Mouse (Mus musculus) G1E (cell line): Measurements from ENCODE around the gene Krt80. TPM values are rescaled to one million over a fixed set of nuclear protein-coding genes. Genes with fewer than 3 reads are reported as not detected.

Experiments used
- ATAC-seq: 2 replicates; pipeline ENCODE4 v1.8.0; 2016; ENCODE audit warnings: mild to moderate bottlenecking; ENCODE audit not compliant: insufficient number of reproducible peaks, poor library complexity, low FRiP score, severe bottlenecking; ENCODE audit errors: extremely low read depth
- DNase-seq: peaks from one replicate; pipeline ENCODE4 v3.0.0; 2012; ENCODE audit warnings: low spot score
- H3K27me3 ChIP-seq: 2 replicates; pipeline ENCODE4 v1.6.1; 2012; ENCODE audit warnings: mild to moderate bottlenecking, low read length, inconsistent platforms; ENCODE audit not compliant: insufficient read depth
- H3K36me3 ChIP-seq: replicated peaks from 2 replicates; pipeline ENCODE3; 2012; ENCODE audit warnings: mild to moderate bottlenecking, inconsistent platforms
- H3K4me1 ChIP-seq: 2 replicates; pipeline ENCODE4 v1.6.1; 2012; ENCODE audit warnings: low read depth, low read length, inconsistent platforms, mixed read lengths; ENCODE audit not compliant: insufficient read depth
- H3K4me3 ChIP-seq: 2 replicates; pipeline ENCODE4 v1.5.1; 2012; ENCODE audit warnings: low read depth, mild to moderate bottlenecking, inconsistent platforms, low read length, moderate library complexity, mixed read lengths
- H3K9me3 ChIP-seq: replicated peaks from 2 replicates; pipeline ENCODE4 v1.6.1; 2012; ENCODE audit warnings: inconsistent platforms
- CTCF ChIP-seq: IDR thresholded peaks from 2 replicates; pipeline ENCODE4 v1.5.1; 2012; ENCODE audit warnings: low read depth, low read length, inconsistent platforms, mixed read lengths
- GATA1 ChIP-seq: IDR thresholded peaks from 2 replicates; pipeline ENCODE4 v1.6.1; 2012; ENCODE audit warnings: borderline replicate concordance, low read length, inconsistent platforms, mixed read lengths
- GATA2 ChIP-seq: IDR thresholded peaks from 2 replicates; pipeline ENCODE4 v1.6.1; 2012; ENCODE audit warnings: low read depth, low read length, inconsistent platforms, borderline replicate concordance
- POLR2AphosphoS5 ChIP-seq: IDR thresholded peaks from 2 replicates; pipeline ENCODE4 v1.6.1; 2012; ENCODE audit warnings: low read depth, low read length, inconsistent platforms; ENCODE audit not compliant: insufficient replicate concordance
- TAL1 ChIP-seq: conservative IDR thresholded peaks from 2 replicates; pipeline ENCODE4 v1.6.1; 2012; ENCODE audit warnings: low read depth, low read length, inconsistent platforms, mixed read lengths
- polyA plus RNA-seq: library from polyadenylated mRNA; stranded (reverse); fragments of >175 nt; gene quantifications from 2 replicates; pipeline ENCODE4 v1.2.3, GENCODE M21; 2012
- total RNA-seq, 2 experiments: library from RNA; stranded (forward) in 1 of 2; stranded (reverse) in 1 of 2; fragments of 200-1000 nt in 1 of 2; fragments of >200 nt in 1 of 2; fragmentation: Nextera tagmentation in 1 of 2; gene quantifications; 2 replicates each; pipeline ENCODE4 v1.2.3; 2014 to 2017

Gene Krt80
- total and polyA plus RNA-seq, 3 experiments: 0.11 TPM; not detected in 2

DNA sequence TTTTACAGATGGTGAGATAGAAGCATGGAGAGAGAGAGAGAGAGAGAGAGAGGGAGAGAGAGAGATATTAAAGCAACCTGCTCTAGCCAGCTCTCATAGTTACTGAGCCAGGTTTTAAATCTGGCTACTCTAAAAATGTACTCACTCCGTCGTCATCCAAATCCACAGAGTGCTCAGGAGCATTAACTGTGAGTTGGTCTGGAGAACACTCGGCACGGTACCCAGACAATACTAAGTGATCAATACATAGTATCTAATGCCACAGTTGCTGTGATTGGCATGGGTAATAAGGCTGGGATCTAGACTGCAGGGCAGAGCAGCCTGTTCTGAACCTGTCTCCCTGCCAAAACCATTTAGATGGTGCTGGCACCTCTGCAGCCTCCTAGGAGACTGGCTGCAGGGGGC, 14.6 kb downstream of the Krt80 start:
- Histone ChIP-seq H3K4me3 (no peak overlapping the region), H3K36me3 (no peaks in the 10 kb centered on the region), H3K9me3 (peaks cover 54% of the 10 kb centered on the region), H3K4me1 (no peaks in the 10 kb centered on the region), H3K27me3 (peaks cover 10% of the 10 kb centered on the region; the same call in 1 of the 2 replicates)
- TF ChIP-seq GATA2: no peak
- no peak for TF ChIP-seq TAL1
- TF ChIP-seq POLR2AphosphoS5: no peak
- no peak for TF ChIP-seq GATA1
- TF ChIP-seq CTCF: no peak
- DNase-seq (no peak), ATAC-seq (no peak)

DNA sequence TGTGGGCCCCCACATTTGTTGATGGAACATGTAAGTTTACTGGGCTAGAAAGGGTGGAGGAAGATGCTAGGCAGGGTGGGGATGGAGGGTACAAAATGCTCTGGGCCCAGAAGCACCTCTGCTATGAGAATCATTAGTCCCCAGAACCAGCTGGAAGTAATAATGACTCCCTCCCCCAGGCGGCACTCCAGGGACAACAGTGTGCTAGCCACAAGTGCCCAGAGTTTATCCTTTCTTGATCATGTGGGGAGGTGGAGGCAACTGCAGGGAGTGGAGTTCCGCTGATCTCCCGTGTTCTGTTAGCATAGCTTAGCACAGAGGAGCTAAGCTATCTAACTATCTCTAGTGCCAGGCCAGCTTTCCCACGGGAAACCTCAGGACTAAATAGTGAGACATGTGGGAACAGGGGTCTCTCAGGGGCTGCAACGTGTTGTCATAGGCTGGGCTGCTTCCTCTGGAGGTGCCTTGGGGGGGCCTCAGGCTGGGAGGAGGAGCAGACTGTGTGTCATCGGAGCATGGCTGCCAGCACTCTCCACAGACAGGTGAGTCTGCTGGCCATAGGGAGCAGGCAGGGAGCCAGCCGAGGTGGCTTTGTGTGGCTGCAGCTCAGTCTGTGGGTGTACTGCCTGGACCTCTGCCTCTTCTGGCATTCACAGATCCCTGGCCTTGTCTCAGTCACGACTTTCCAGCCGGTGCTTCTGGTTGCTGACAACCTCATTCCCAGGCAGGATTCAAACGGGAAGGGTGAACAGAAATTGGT, 17.1 kb downstream of the Krt80 start:
- Histone ChIP-seq H3K4me3 (0 out of 2 replicates have a peak overlapping the region, but pooled peaks have one; percentile 20), H3K27me3 (peaks cover 10% of the 10 kb centered on the region; the same call in 1 of the 2 replicates), H3K4me1 (no peaks in the 10 kb centered on the region), H3K36me3 (no peaks in the 10 kb centered on the region), H3K9me3 (peaks cover 57% of the 10 kb centered on the region)
- DNase-seq: no peak
- ATAC-seq: no peak
- TF ChIP-seq CTCF: no peak
- no peak for TF ChIP-seq GATA1
- no peak for TF ChIP-seq TAL1
- TF ChIP-seq GATA2: no peak
- no peak for TF ChIP-seq POLR2AphosphoS5

DNA sequence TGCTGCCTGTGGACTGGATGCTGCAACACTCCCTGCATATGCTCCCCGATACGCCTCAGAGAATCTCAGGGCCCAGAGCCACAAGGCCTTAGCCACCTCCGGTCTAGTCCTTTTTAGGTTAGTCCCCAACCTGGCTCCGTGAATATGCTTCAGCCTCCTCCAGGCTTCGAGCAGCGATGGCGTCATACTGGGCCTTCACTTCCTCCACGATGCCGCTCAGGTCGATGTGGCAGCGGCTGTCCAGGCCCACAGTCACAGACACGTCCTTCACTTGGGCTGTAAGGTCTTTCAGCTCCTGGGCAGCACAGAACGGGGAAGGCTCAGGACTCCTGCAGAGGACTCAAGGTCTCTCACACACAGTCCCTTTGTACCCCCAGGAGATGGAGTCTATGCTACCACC, 17.9 kb downstream of the Krt80 start:
- TF ChIP-seq GATA1: no peak
- no peak for TF ChIP-seq CTCF
- TF ChIP-seq TAL1: no peak
- no peak for TF ChIP-seq GATA2
- no peak for TF ChIP-seq POLR2AphosphoS5
- Histone ChIP-seq H3K9me3 (peaks cover 56% of the 10 kb centered on the region), H3K27me3 (peaks cover 10% of the 10 kb centered on the region; the same call in 1 of the 2 replicates), H3K4me1 (no peaks in the 10 kb centered on the region), H3K4me3 (no peak overlapping the region), H3K36me3 (no peaks in the 10 kb centered on the region)
- DNase-seq (no peak), ATAC-seq (no peak)

DNA sequence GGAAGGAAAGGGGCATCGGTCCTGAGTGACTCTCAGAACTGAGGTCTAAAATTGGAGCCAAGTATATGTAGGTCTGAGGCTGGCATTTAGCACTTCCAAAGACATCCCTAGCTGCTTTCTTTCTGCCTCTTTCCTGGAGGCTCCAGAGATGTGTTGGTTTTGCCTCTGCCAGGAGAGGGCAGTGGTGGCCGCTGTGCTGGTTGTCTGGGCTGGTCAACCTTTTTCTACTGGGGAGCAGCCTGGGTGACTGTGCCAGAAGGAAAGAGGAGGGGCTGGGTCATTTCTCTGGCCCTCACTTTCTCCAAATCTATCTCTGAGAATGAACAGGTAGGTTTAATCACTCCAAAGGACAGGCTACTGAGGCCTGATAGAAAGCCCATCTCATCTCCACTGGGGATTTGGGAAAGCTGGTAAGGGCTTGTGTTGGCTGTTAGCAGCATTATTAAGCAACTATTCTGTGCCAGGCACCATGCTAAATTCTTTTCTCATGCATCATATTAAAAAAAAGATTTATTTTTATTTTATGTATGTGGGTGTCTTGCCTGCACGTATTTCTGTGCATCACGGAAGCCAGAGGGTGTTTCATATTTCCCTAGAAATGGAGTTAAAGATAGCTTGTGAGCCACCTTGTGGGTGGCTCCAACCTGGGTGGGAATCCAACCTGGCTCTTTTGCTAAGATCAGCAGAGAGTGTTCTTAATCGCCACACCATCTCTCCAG, 28.0 kb downstream of the Krt80 start:
- no peaks in the 10 kb centered on the region for H3K36me3 ChIP-seq
- DNase-seq: no peak
- ATAC-seq: no peak
- H3K9me3 ChIP-seq: peaks cover 45% of the 10 kb centered on the region
- no peaks in the 10 kb centered on the region for H3K4me1 ChIP-seq
- TF ChIP-seq TAL1 (no peak), CTCF (no peak), GATA2 (no peak), POLR2AphosphoS5 (no peak), GATA1 (no peak)
- no peak overlapping the region for H3K4me3 ChIP-seq
- H3K27me3 ChIP-seq: no peaks in the 10 kb centered on the region; the same call in 1 of the 2 replicates

DNA sequence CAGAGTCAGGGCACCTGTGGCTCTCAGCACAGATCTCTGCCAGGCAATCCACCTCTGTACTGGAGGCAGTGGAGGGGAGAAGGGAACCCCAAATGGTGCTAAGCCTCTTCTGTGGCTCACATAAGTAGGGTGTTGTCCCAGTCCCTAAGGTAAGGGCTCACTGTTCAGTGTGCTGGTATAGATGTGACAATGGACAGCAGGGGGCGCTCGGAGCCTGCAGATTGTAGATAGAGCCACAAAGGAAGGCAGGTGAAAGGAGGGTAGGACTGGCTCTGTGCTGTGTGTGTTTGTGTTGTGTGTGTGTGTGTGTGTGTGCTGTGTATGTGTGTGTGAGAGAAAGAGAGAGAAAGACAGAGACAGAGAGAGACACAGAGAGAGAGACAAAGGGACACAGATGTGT, 30.4 kb downstream of the Krt80 start:
- TF ChIP-seq GATA1 (no peak), POLR2AphosphoS5 (no peak), GATA2 (no peak), CTCF (peak; percentile 31; the same call in 1 of the 2 replicates), TAL1 (no peak)
- Histone ChIP-seq H3K27me3 (no peaks in the 10 kb centered on the region; the same call in 1 of the 2 replicates), H3K4me3 (no peak overlapping the region), H3K4me1 (no peaks in the 10 kb centered on the region), H3K9me3 (peaks cover 50% of the 10 kb centered on the region), H3K36me3 (no peaks in the 10 kb centered on the region)
- peak; percentile 31 for DNase-seq
- no peak for ATAC-seq

DNA sequence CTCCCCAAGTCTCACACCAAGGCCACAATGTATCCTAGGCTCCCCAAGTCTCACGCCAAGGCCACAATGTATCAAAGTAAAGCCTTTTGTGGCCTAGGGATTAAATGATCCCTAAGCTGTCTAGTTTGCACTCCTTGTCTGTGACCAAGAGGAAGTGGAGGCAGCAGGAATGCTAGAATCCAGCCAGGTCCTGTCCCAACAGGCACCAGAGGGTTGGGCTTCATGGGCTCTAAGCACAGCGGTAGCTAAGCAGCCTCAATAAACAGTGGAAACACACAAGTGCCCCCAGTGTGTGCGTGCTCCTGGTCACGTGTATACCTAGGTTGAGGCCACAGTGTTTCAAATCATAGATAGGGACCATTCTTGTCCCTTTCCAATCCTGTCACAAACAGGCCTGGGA, 31.6 kb downstream of the Krt80 start:
- no peaks in the 10 kb centered on the region for H3K4me1 ChIP-seq

More for the DNA sequence above, 31.6 kb downstream of the Krt80 start:
- H3K36me3 ChIP-seq: no peaks in the 10 kb centered on the region
- H3K27me3 ChIP-seq: no peaks in the 10 kb centered on the region; the same call in 1 of the 2 replicates
- ATAC-seq (no peak), DNase-seq (no peak)
- H3K4me3 ChIP-seq: no peak overlapping the region
- peaks cover 47% of the 10 kb centered on the region for H3K9me3 ChIP-seq
- no peak for TF ChIP-seq GATA2
- no peak for TF ChIP-seq CTCF
- no peak for TF ChIP-seq POLR2AphosphoS5
